Mouse (Mus musculus) T-helper 2 cell (primary cell): Measurements from ENCODE around the gene Tent5b.

ENCODE experiments used
- in situ Hi-C: fragments of 300-600 bp; cut with MboI, MseI; formaldehyde crosslinking; loops from one replicate; pipeline ENCODE4 v1.15.1; 2025; ENCODE audit warnings: high pct_unique_total_duplicates

Gene Tent5b

DNA sequence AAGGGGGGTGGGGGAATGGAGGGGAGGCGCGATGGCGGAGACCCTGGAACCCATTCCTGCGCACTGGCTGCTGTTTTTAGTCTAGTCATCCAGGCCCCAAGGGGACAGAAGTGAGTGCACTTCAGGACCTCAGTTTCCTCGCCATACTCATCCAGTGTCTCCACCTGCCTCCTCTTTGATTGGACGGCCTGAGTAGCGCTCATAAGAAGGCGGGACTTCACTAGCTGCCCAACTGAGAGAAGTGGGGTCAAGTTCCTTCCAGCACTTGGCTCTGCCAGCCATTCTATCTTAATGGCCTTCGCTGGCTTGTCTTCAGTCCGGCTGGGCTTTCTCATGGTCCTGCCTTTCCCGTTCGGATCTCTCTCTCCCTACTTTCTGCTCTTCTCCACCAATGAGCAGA, 10.8 kb upstream of the Tent5b start:
- in situ Hi-C loops, result loop anchor here (5.0 kb wide), 1 partner anchor 663 kb away; no protein-coding TSS in a partner anchor

DNA sequence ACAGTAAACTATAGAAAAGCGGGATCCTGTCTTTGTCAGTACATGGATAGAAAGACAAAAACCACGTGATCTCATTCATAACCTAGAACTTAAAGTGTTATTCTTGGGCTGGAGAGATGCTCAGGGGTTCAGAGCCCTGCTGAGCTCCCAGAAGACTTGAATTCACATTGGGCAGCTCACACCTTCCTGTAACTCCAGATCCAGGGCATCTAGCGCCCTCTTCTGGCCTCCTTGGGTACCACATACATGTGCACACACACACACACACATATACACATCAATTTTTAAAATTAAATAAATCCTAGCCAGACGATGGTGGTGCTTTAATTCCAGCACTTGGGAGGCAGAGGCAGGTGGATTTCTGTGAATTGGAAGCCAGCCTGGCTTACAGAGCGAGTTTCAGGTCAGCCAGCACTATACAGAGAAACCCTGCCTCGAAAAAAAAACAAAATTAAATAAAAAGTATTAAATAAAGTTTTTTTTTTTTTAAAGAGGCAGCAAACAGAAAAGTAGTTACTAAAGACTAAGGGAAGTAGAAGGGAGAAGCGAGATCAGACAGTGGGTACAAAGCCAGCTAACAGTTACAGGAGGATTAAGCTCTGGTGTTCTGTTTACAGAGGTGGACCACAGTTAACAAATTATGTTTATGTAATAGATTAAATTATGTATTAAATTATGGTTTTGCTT, 8.7 kb upstream of the Tent5b start:
- in situ Hi-C loops, result no loop called here

DNA sequence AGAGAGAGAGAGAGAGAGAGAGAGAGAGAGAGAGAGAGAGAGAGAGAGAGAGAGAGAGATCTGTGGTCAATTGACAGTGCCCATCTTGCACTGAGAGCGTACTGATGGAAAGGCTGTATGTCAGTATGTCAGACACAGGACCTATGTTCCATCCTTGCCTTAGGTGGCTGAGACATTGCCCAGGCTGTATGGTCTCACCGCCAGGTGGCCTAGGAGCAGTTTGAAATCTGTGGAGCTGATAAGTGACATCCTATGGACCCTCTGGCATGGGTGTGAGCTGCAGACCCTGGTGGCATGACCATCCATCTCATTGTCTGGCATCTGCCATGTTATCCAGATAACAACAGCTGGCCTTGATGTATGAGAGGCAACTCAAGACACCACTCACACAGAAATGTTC, 6.1 kb upstream of the Tent5b start:
- in situ Hi-C loops, result no loop called here

DNA sequence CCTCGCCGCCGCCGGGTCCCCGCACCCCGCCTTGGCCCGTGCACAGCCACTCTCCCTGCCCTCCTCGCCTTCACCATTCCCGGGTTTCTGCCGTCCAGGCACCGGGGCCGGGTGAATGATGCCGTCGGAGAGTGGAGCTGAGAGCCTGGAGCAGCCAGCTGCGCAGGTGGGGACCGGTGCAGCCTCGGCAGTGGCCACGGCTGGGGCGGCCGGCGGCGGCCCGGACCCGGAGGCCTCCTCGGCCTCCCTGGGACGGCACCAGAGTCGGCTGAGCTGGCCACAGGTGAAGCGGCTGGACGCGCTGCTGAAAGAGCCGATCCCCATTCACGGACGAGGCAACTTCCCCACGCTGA, 229 bp downstream of the Tent5b start:
- in situ Hi-C loops, result no loop called here

DNA sequence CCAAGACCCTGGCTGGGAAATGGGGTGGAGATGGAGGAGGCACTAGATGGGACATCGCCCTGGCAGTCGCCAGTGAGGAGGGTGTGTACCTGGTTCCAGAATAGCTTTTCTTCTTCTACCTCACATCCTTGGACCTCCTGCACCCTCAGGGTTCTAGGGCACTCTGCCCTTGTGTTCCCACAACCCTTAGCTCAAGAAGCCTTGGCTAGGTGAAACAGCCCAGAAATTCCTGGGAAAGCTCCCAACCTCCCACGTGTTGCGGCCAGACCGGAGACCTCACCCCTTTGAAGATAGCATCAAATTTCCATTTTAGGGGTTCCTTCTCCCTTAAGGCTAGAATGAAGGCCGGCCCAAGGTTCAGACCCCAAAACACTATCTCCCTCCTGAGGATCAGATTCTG, 822 bp downstream of the Tent5b start:
- in situ Hi-C loops, result no loop called here

DNA sequence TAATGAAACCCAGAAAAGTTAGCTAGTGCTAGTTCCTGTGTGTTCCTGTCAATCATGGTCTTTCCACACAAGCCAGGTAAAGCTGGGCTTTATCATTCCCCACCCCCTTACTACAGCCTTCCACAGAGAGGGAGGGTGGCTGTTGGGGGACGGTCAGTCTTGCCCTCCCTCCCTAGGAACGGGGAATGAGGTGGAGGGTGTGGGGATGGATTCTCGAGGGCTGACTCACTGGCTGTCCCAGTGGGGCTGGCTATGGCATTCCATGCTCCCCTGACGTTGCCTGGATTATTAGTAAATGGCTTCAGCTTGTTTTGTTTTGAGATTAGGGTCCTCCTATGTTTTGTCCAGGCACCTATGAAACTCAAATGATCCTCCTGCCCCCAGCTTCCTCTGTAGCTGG, 1.6 kb downstream of the Tent5b start:
- in situ Hi-C loops, result no loop called here

DNA sequence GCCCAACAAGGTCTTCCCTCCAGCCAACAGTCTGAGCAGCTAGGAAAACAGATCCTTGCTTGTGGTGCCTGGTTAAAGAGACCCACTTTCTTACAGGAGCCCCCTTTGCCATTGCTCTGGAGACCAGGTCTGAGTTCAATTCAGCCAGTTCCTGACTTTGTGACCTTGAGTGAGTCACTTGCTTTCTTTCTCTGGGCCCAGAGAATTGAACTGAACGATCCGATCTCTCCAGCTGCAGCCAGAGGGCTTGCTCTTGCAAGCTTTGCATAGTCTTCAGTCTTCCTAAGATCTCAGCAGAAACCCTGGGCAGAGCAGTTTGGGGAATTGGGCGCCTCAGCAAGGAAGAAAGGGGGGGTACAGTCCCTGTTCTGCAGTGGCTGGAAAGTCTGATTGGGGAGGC, 2.5 kb downstream of the Tent5b start:
- in situ Hi-C loops, result no loop called here

DNA sequence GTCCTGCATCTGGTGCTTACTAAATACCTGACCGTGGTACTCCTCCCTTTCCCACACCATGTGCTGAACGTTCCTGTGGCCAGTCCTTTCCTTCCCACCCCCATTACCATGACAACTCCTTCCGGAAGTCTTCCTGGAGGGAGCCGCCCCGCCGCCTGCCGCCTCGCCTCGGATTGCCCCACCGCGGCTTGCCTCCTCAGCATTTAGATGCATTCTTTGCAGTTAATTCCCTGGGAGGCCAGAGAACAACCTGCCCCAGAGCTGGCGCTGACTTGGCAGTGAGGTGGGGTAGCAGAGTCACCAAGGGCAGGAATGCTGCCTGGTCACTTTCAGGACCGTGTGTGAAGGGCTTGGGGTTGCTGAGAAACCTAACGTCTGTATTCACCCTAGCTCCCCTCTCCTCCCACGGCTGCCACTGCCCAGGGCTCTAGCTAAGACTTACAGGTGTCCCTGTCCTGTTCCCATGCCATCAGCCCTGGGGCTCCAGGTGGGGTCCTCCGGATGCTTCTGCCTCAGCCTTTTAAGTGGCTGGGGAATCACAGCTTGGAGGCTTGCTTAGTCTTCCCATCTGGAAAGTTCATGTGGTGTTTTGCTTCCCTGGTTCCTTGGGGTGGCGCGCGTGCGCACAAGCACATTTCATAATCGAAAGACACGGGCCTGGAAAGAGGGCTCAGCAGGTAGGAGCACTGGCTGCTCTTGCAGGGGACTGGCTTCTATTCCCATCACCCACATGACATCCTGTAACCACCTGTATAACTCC, 4.5 kb downstream of the Tent5b start:
- in situ Hi-C loops, result no loop called here

DNA sequence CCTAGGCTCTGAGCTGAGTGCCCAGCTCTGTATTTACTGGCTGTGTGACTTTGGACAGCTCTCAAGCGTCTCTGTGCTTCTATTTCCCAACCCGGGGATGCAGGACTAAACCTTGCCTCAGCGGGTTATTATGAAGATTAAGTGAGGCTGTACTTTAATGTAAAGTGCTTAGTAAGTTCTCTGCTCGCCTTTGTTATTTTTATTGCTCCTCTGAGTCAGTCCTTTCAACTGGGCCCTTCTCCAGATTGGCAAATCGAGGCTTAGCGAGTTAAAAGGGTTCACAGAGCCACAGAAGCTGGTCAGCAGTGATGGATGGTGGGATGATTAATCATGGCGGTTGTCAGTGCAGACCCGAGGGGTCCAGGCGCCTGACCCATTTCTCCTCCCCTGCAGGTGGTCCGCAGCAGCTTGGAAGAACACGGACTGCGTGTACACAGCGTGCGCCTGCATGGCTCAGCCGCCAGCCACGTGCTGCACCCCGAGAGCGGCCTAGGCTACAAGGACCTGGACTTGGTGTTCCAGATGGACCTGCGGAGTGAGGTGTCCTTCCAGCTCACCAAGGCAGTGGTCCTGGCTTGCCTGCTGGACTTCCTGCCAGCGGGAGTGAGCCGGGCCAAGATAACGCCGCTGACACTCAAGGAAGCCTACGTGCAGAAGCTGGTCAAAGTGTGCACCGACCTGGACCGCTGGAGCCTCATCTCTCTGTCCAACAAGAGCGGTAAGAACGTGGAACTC, 5.9 kb downstream of the Tent5b start:
- in situ Hi-C loops, result no loop called here

DNA sequence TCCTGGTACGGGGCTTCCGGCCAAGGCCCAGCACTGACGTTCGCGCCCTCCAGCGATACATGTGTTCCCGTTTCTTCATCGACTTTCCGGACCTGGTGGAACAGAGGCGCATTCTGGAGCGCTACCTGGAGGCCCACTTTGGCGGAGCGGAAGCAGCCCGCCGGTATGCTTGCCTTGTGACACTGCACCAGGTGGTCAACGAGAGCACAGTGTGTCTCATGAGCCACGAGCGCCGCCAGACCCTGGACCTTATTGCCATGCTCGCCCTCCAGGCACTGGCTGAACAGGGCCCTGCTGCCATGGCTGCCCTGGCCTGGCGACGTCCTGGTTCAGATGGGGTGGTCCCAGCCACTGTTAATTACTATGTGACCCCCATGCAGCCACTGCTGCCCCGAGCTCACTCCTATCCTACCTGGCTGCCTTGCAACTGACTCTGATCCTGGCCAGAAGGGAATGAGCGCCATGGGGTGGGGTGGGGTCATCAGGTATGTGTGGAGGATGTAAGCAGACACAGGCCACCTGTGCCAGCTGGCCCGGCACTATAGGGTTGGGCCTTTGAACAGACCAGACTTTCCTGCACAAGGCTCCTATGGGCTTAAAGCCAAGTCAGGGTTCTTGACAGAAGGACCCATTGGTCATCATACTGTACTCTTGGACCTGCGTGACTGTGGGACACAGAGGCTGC, 6.9 kb downstream of the Tent5b start:
- in situ Hi-C loops, result no loop called here

DNA sequence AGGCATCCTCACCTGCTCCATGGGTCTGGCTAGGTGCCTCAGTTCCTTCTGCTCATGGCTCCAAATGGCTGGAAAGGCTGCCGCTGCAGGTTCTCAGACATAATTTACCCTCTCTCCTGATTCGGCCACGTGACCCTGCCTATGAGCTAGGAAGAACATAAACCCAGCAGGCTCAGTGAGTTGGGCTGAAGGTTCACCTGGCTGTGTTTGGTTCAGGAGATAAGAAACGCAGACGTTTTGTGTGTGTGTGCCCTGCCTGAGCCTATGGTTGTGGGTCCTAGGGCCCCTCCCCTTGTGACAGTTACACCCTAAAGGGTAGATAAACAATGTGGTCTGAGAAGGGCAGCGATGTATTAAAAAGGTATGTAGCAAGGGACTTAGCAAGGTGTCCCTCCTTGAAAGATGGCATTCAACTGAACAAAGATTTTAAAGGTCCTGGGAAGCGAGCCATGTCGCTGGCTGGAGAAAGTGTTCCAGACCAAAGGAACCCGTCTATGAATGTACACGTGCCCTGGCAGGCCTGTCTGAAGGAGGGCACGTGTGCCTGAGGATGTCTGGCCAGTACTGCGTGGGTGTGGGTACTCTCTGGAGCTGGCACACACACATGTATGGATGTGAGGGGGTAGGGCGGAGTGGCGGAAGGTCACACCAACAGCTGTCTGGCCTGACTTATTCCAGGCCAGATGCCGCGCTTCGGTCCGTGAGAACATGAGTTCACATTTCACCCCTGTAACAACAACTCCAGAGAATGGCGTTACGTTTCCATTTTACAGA, 8.9 kb downstream of the Tent5b start:
- in situ Hi-C loops, result no loop called here

DNA sequence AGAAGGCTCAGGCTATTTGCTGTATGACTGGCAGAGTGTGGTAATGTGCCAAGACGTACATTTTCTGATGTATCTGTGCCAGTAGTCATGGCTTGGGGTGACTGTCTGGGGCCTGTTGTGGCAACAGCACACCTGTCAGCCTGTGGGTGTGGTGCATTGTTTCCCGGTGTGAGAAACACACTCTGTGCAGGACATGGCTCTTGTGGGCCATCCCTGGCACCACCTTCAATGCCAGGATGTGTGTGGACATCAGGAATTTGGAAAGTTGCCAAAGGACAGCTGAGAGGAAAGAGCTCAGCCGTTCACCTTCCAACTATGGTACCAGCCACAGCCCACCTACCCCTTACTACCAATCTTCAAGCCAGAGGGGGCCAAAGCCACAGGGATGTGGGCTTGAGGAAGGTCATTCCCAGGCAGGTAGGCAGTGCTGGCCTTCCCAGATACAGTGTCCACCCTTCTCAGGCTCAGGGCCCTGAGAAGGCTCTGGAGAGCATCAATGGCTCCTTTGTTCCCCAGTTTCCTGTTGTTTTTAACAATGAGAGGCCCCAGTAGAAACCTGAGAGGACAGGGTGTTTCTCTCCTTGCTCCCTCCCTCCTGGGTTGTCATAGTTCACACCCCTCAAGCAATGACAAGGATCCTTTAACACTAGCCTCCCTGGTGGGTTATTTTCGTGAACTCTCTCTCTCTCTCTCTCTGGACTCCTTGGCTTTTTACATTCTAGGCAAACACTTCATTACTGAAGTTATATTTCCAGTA, 9.7 kb downstream of the Tent5b start:
- in situ Hi-C loops, result no loop called here

DNA sequence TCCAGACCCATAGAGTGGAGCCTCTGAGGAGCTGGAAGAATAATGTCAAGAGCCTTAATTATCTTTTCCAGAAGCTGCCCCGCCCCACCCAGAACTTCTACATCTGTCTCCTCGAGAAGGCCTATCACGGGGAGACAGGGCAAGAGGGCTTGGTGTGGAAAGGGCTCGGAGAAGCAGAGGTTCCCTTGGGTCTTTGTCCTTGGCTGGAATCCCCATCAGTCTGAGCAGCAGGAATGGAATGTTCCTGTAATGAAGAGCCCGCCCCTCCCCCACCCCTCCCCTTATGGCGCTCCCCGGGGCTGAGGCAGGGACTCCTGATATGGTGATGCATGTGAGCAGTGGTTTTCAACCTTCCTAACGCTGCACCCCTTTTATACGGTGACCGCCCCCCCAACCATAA, 11.9 kb downstream of the Tent5b start:
- in situ Hi-C loops, result no loop called here

DNA sequence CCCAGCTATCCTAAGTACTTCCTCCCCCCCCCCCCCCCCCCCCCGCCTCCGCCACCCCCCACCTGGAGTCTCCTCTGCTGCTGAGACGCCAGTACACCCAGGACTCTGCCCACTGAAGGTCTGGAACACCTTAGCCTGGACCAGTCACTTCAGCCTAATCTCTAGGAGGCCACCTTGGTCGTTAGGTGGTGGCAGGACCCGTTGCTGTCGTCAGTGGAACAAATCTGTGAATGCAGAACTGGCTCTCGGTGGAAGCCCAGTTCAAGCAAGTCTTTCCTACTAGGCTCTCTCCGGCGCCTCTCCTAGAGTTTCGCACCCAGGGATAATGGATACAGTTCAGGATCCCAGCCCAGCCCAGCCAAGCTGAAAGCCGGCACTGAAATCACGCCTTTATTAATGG, 14.0 kb downstream of the Tent5b start:
- in situ Hi-C loops, result no loop called here

DNA sequence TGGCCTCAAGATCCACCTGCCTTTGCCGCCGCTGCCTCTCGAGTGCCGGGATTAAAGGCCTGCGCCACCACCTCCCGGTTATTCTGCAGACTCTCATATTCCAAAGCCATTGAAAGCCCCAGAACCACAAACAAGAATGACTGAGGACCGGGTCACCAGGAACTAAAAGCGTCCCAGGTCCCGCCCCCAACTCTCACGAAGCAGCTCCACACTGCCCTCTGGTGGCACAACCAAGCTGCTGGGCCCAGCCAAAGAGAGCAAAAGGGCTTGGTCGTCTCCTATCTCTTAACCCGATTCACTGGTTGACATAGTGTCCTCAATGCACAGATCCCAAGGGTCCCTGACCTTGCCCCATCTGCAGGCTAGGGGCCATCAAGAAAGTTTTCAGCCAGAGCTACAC, 14.5 kb downstream of the Tent5b start:
- in situ Hi-C loops, result no loop called here

DNA sequence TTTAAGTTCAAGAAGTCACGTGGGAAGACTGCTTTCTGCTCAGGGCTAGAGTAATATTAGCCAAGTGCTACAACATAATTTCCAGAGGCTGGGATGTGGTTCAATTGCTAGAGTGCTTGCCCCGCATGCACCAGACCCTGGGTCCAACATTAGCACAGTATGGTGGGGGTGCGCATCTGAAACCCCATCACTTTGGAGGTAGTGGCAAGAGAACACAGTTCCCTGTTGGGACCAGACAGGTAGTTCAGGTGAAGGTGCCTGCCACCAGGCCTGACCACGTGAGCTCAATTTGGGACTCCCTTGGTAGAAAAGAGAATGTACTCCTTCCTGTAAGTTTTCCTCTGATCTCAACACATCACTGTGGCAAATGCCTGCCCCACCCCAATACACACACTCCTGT, 14.9 kb downstream of the Tent5b start:
- in situ Hi-C loops, result no loop called here

DNA sequence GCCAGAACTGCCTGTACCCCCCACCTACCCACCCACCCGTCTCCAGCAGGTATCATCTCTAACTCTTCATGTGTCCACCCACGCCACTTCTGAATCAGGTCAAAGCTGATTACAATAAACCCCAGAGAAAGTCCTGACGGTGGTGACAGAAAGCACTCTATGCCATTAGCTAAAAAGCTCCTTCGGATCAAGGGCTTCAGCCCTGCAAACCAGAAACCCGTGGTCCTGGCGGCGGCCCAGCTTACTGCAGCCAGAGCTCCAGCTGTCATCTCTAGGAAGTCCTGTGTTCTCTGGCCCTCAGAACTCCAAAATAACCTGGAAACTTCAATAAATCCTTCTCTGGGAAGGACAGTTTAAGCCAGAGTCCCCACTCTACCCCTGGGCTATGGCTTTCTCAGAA, 15.8 kb downstream of the Tent5b start:
- in situ Hi-C loops, result no loop called here

DNA sequence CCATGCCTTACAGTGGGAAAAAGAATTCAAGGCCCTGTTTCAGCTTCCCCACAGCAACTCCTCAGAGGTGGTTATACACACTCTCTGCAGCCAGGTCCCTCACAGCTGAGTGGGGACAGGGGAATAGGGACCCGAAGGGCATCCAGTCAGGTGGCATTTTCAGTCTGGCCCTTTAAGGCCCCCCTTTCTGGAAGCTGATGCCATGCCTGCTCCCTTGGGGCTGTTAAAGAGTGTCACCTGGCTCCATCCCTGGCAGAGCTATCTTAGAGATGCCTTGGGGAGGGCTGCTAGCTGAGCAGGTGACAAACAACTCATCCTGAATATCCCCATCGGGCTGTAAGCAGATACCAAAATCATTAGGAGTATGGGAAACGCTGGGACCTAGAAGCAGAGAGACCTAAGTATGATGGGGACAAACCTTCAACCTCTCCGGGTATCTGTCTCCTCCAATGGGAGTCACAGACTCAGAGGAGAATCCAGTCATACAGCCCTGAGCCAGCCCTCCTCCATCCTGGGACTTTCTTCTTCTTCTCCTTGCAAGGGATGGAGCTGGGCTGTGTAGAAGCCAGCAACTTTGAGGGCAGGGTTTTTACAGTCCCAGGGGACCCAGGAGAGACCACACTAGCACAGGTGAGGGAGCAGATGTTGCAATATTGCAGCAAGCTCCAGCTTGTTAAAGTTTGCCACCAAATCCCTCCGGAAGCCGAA, 17.0 kb downstream of the Tent5b start:
- in situ Hi-C loops, result no loop called here

DNA sequence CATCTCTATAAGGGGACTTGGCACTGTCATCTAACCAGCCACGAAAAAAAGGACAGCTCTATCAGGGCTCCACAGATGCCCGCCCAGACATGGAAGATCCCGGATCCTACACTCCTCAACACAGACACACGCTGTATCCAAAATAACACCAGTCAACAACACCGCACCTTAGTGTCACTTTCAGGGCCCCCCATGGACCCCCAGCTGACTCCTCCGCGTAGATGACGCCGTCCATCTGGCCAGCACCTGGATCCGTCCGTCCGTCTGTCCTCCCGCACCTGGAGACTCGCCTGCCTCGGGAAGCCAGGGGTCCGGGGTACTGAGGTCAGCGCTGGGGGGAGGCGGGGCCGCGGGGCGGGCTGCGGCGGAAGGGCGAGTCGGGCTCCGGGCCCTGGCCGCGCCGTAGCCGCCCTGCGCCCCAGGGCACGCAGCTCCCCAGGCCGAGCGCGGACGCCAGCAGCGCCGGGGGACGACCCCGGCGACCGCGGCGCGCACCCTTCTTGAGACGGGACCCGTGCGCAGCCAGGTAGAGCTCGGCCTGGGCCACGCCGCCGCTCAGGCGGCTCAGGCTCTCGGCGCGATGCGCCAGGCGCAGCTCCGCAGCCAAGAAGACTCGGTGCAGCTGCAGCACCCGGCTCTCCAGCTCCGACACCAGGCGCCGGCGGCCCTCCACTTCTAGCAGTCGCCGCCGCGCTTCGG, 17.7 kb downstream of the Tent5b start:
- in situ Hi-C loops, result no loop called here
